Comparison of ENCODE assay signal across 30 mouse cellular contexts in the genomic region with DNA sequence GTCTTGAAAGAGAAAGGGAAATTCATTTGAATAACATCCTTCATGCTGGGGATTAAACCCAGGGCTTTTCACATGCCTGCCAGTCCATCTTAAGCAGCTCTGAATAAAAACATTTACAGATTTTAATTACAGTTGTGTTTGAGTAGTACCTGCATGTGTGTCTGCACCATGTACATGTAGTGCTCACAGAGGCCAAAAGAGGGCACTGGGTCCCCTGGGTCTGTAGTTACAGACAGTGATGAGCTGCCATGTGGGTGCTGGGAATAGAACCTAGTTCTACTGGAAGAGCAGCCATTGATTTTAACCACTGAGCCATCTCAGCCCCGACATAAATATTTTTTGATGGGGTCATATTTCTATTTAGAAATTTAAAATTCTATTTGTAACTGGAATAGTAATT. TPM values are rescaled to one million over a fixed set of nuclear protein-coding genes. Genes with fewer than 3 reads are reported as not detected.
DNase-seq lines count a peak whose midpoint lies in the region; ATAC-seq lines count a peak whose summit lies in the region.
"Had no signal": no experiment of that assay in that cellular context is flagged by ENCODE, and none has a peak within 500 bp of the region (broad histone marks: within the 10 kb centered on the region; RNA-seq: fewer than 3 reads in every experiment).

No protein-coding gene starts in this region.

- H3K9me3 ChIP-seq in neural tube, embryonic 15.5 days (replicated peaks): no peaks in the 10 kb centered on the region
- H3K9me3 ChIP-seq: embryonic facial prominence, embryonic 12.5 days; G1E; heart, embryonic 12.5 days; limb, embryonic 12.5 days; liver, embryonic 15.5 days had no signal

- peaks cover 9% of the 10 kb centered on the region for H3K36me3 ChIP-seq in neural tube, embryonic 15.5 days

- no peak overlapping the region for H3K9ac ChIP-seq in neural tube, embryonic 15.5 days (replicated peaks)
- H3K9ac ChIP-seq: embryonic facial prominence, embryonic 12.5 days; heart, embryonic 12.5 days; hindbrain, embryonic 14.5 days; limb, embryonic 12.5 days; liver, embryonic 15.5 days; lung, embryonic 14.5 days had no signal

- ATAC-seq in CD4-positive, CD25-positive, alpha-beta regulatory T cell, adult 4 months: no peak
- no peak for ATAC-seq in neural tube, embryonic 15.5 days (ENCODE audit: low FRiP score)
- ATAC-seq: forebrain, embryonic 14.5 days; inflammation-experienced regulatory T-cells, adult 6 months; midbrain, embryonic 16.5 days had no signal

- 100% methylated on average over 1 of the region's 1 CpGs for WGBS in neural tube, embryonic 15.5 days

- peaks cover 20% of the 10 kb centered on the region for H3K4me1 ChIP-seq in neural tube, embryonic 15.5 days

- H3K27ac ChIP-seq in neural tube, embryonic 15.5 days (replicated peaks): no peak overlapping the region
- H3K27ac ChIP-seq: embryonic facial prominence, embryonic 12.5 days; hindbrain, embryonic 14.5 days; limb, embryonic 12.5 days; liver, embryonic 15.5 days had no signal

- H3K4me3 ChIP-seq in neural tube, embryonic 15.5 days (replicated peaks): no peak overlapping the region
- H3K4me3 ChIP-seq: embryonic facial prominence, embryonic 12.5 days; heart, embryonic 12.5 days; limb, embryonic 12.5 days; liver, embryonic 15.5 days had no signal

- H3K27me3 ChIP-seq in neural tube, embryonic 15.5 days (replicated peaks): no peaks in the 10 kb centered on the region
- H3K27me3 ChIP-seq: embryonic facial prominence, embryonic 12.5 days; heart, embryonic 12.5 days; limb, embryonic 12.5 days; liver, embryonic 15.5 days had no signal

- DNase-seq in CD4-positive, CD25-positive, alpha-beta regulatory T cell, adult 2 months (ENCODE audit: low read depth, low spot score): peak; percentile 34
- peak; percentile 18 for DNase-seq in thymus, postnatal 14 days
- DNase-seq in thymus, postnatal 4 days: no peak
- peak; percentile 63 for DNase-seq in ZHBTc4 (ENCODE audit: low read depth, low spot score)
- DNase-seq in MN1 (ENCODE audit: low spot score): no peak
- DNase-seq: adrenal gland, postnatal 25 days; cerebellum, adult 11-12 months; cerebellum, adult 9-11 months; embryo, embryonic 11 days; gastrocnemius, postnatal 25 days; heart, adult 18-20 months; kidney, adult 2 months; kidney, postnatal 4 days; layer of hippocampus, adult 9-11 months; lung, embryonic 14.5 days; lung, postnatal 36 days; right cerebral cortex, adult 18-20 months; right cerebral cortex, postnatal 4 days had no signal

- no peak overlapping the region for H3K4me2 ChIP-seq in neural tube, embryonic 15.5 days
- H3K4me2 ChIP-seq: embryonic facial prominence, embryonic 12.5 days; heart, embryonic 12.5 days; hindbrain, embryonic 14.5 days; limb, embryonic 12.5 days; liver, embryonic 15.5 days; lung, embryonic 14.5 days; midbrain, embryonic 11.5 days had no signal

RNA-seq across cellular contexts. Expression of a gene that starts 4.8 kb away (rescaled TPM):
- polyA plus RNA-seq in CD4-positive, CD25-positive, alpha-beta regulatory T cell, adult 4 months (2017; shearing (Covaris generic)): 100 to 1,000 TPM; 114 to 124 TPM
- polyA plus RNA-seq in neural tube, embryonic 15.5 days (2015; fragmentation: Nextera tagmentation; extraction: Ambion mirVana): 168 and 169 TPM in 2 replicates

RNA-seq across cellular contexts. Expression of a gene that starts 47.8 kb away (rescaled TPM):
- 100 to 1,000 TPM; 145 to 175 TPM for polyA plus RNA-seq in CD4-positive, CD25-positive, alpha-beta regulatory T cell, adult 4 months (2017; shearing (Covaris generic))
- 280 and 346 TPM in 2 replicates for polyA plus RNA-seq in neural tube, embryonic 15.5 days (2015; fragmentation: Nextera tagmentation; extraction: Ambion mirVana)

RNA-seq across cellular contexts. Expression of a gene that starts 47.9 kb away (rescaled TPM):
- 100 to 1,000 TPM; 128 to 193 TPM for polyA plus RNA-seq in CD4-positive, CD25-positive, alpha-beta regulatory T cell, adult 4 months (2017; shearing (Covaris generic))
- 253 and 287 TPM in 2 replicates for polyA plus RNA-seq in neural tube, embryonic 15.5 days (2015; fragmentation: Nextera tagmentation; extraction: Ambion mirVana)

Comparison
In these comparisons a context has a peak if more than half of its experiments do, and no peak if none do; other contexts are left out.
1. DNase-seq: peak in CD4-positive, CD25-positive, alpha-beta regulatory T cell, adult 2 months (single experiment), thymus, postnatal 14 days (single experiment) and ZHBTc4 (single experiment); none in thymus, postnatal 4 days (single experiment) and MN1 (single experiment).